Mouse (Mus musculus): ENCODE results near the gene Cwf19l1. TPM values are rescaled to one million over a fixed set of nuclear protein-coding genes. Genes with fewer than 3 reads are reported as not detected.
"Not testable (repeated sequence)": the region's sequence is repeated elsewhere in the genome, so short reads cannot be mapped to it uniquely, and the experiment has no call there.

The Cwf19l1 gene
- polyA plus RNA-seq, 1 experiment from 2014 or later: 16.0 TPM

GRCm38 (mm10) chr19:44146568-44146879 is 10.8 kb upstream of the Cwf19l1 start:
- Histone ChIP-seq H3K27ac (no peak overlapping the region), H3K4me2 (peak overlapping the region; percentile 88), H3K4me3 (peak overlapping the region; percentile 83), H3K4me1 (replicated peaks) (peaks cover 6% of the 10 kb centered on the region), H3K9me3 (replicated peaks) (no peaks in the 10 kb centered on the region), H3K27me3 (peaks cover 13% of the 10 kb centered on the region), H3K36me3 (peaks cover 14% of the 10 kb centered on the region), H3K9ac (peak overlapping the region; percentile 70)
- ATAC-seq (replicated peaks; ENCODE audit: insufficient number of reproducible peaks, insufficient read depth, low FRiP score, low read depth): no peak
- 65% methylated on average over 9 of the region's 9 CpGs for WGBS

GRCm38 (mm10) chr19:44145702-44146567 is 10.3 kb upstream of the Cwf19l1 start, which contains the start of gene Bloc1s2:
Bloc1s2 (minus strand) TSS chr19:44146446.
- peak within 1 kb of the TSS; percentile 70 for H3K9ac ChIP-seq
- WGBS: 3% methylated on average over 46 of the region's 46 CpGs
- ATAC-seq (replicated peaks; ENCODE audit: insufficient number of reproducible peaks, insufficient read depth, low FRiP score, low read depth): peak; percentile 81

GRCm38 (mm10) chr19:44144366-44144765 is 8.7 kb upstream of the Cwf19l1 start:
- H3K27me3 ChIP-seq: peaks cover 4% of the 10 kb centered on the region; the same call in 1 of the 2 replicates
- H3K4me1 ChIP-seq (replicated peaks): peaks cover 6% of the 10 kb centered on the region
- ATAC-seq (replicated peaks; ENCODE audit: insufficient number of reproducible peaks, insufficient read depth, low FRiP score, low read depth): no peak
- H3K9ac ChIP-seq: no peak overlapping the region
- H3K4me2 ChIP-seq: peak overlapping the region; percentile 6; the same call in 1 of the 2 replicates
- H3K9me3 ChIP-seq (replicated peaks): no peaks in the 10 kb centered on the region
- H3K36me3 ChIP-seq: peaks cover 30% of the 10 kb centered on the region
- no peak overlapping the region for H3K4me3 ChIP-seq
- no peak overlapping the region for H3K27ac ChIP-seq
- WGBS: 86% methylated on average over 9 of the region's 9 CpGs

More at GRCm38 (mm10) chr19:44145702-44146567, 10.3 kb upstream of the Cwf19l1 start, which contains the start of gene Bloc1s2:
- Histone ChIP-seq H3K4me2 (peak within 1 kb of the TSS; percentile 88), H3K9me3 (replicated peaks) (no peaks in the 10 kb centered on the region), H3K36me3 (peaks cover 20% of the 10 kb centered on the region), H3K4me3 (peak within 1 kb of the TSS; percentile 83), H3K27ac (0 out of 2 replicates have a peak within 1 kb of the TSS, but pooled peaks have one; percentile 31), H3K27me3 (peaks cover 13% of the 10 kb centered on the region), H3K4me1 (replicated peaks) (peaks cover 6% of the 10 kb centered on the region)

- 26% methylated on average over 7 of the region's 7 CpGs for WGBS
- Histone ChIP-seq H3K4me2 (peak overlapping the region; percentile 62), H3K9me3 (replicated peaks) (no peaks in the 10 kb centered on the region), H3K36me3 (peaks cover 22% of the 10 kb centered on the region), H3K27me3 (no peaks in the 10 kb centered on the region), H3K4me1 (replicated peaks) (peaks cover 11% of the 10 kb centered on the region), H3K9ac (no peak overlapping the region), H3K27ac (peak overlapping the region; percentile 98; the same call in 1 of the 2 replicates), H3K4me3 (peak overlapping the region; percentile 83)
- no peak for ATAC-seq (replicated peaks; ENCODE audit: insufficient number of reproducible peaks, insufficient read depth, low FRiP score, low read depth)
Observed at GRCm38 (mm10) chr19:44135960-44136485, 347 bp upstream of the Cwf19l1 start.

GRCm38 (mm10) chr19:44132917-44133316 is 2.8 kb downstream of the Cwf19l1 start:
- 87% methylated on average over 5 of the region's 5 CpGs for WGBS
- no peak for ATAC-seq (replicated peaks; ENCODE audit: insufficient number of reproducible peaks, insufficient read depth, low FRiP score, low read depth)
- Histone ChIP-seq H3K9me3 (replicated peaks) (no peaks in the 10 kb centered on the region), H3K4me2 (no peak overlapping the region), H3K4me1 (replicated peaks) (peaks cover 11% of the 10 kb centered on the region), H3K36me3 (peaks cover 26% of the 10 kb centered on the region), H3K27ac (no peak overlapping the region), H3K27me3 (no peaks in the 10 kb centered on the region), H3K9ac (no peak overlapping the region), H3K4me3 (no peak overlapping the region)

- H3K9me3 ChIP-seq (replicated peaks): no peaks in the 10 kb centered on the region
- no peak for ATAC-seq (replicated peaks; ENCODE audit: insufficient number of reproducible peaks, insufficient read depth, low FRiP score, low read depth)
- H3K27me3 ChIP-seq: no peaks in the 10 kb centered on the region
- no peaks in the 10 kb centered on the region for H3K4me1 ChIP-seq (replicated peaks)
- H3K27ac ChIP-seq: no peak overlapping the region
- H3K4me3 ChIP-seq: no peak overlapping the region
- no peak overlapping the region for H3K9ac ChIP-seq
- peaks cover 64% of the 10 kb centered on the region for H3K36me3 ChIP-seq
- WGBS: 87% methylated on average over 2 of the region's 2 CpGs
- H3K4me2 ChIP-seq: no peak overlapping the region
Observed at GRCm38 (mm10) chr19:44128560-44128959, 7.1 kb downstream of the Cwf19l1 start.

GRCm38 (mm10) chr19:44127729-44128497 is 7.8 kb downstream of the Cwf19l1 start:
- no peak overlapping the region for H3K9ac ChIP-seq
- WGBS: 93% methylated on average over 10 of the region's 10 CpGs

GRCm38 (mm10) chr19:44121137-44121536 is 14.5 kb downstream of the Cwf19l1 start:
- Histone ChIP-seq H3K36me3 (peaks cover 76% of the 10 kb centered on the region), H3K4me1 (replicated peaks) (no peaks in the 10 kb centered on the region), H3K9ac (no peak overlapping the region), H3K27me3 (no peaks in the 10 kb centered on the region), H3K4me3 (no peak overlapping the region), H3K9me3 (replicated peaks) (no peaks in the 10 kb centered on the region), H3K27ac (no peak overlapping the region), H3K4me2 (no peak overlapping the region)
- ATAC-seq (replicated peaks; ENCODE audit: insufficient number of reproducible peaks, insufficient read depth, low FRiP score, low read depth): no peak
- 92% methylated on average over 7 of the region's 7 CpGs for WGBS

More at GRCm38 (mm10) chr19:44127729-44128497, 7.8 kb downstream of the Cwf19l1 start:
- no peak overlapping the region for H3K4me2 ChIP-seq
- H3K27me3 ChIP-seq: no peaks in the 10 kb centered on the region
- H3K9me3 ChIP-seq (replicated peaks): no peaks in the 10 kb centered on the region
- ATAC-seq (replicated peaks; ENCODE audit: insufficient number of reproducible peaks, insufficient read depth, low FRiP score, low read depth): no peak
- no peak overlapping the region for H3K27ac ChIP-seq
- H3K4me1 ChIP-seq (replicated peaks): no peaks in the 10 kb centered on the region
- no peak overlapping the region for H3K4me3 ChIP-seq
- peaks cover 70% of the 10 kb centered on the region for H3K36me3 ChIP-seq

- H3K36me3 ChIP-seq: peaks cover 78% of the 10 kb centered on the region
- H3K27ac ChIP-seq; H3K4me3 ChIP-seq; H3K4me1 ChIP-seq (replicated peaks); H3K9me3 ChIP-seq (replicated peaks); H3K4me2 ChIP-seq; ATAC-seq (replicated peaks; ENCODE audit: insufficient number of reproducible peaks, insufficient read depth, low FRiP score, low read depth); H3K27me3 ChIP-seq; H3K9ac ChIP-seq: not testable (repeated sequence)
- WGBS: 86% methylated on average over 9 of the region's 9 CpGs
Observed at GRCm38 (mm10) chr19:44120686-44121085, 15.0 kb downstream of the Cwf19l1 start.

- H3K9me3 ChIP-seq (replicated peaks): no peaks in the 10 kb centered on the region
- peaks cover 69% of the 10 kb centered on the region for H3K36me3 ChIP-seq
- no peak overlapping the region for H3K9ac ChIP-seq
- no peak overlapping the region for H3K27ac ChIP-seq
- ATAC-seq (replicated peaks; ENCODE audit: insufficient number of reproducible peaks, insufficient read depth, low FRiP score, low read depth): no peak
- no peaks in the 10 kb centered on the region for H3K27me3 ChIP-seq
- no peaks in the 10 kb centered on the region for H3K4me1 ChIP-seq (replicated peaks)
- H3K4me2 ChIP-seq: no peak overlapping the region
- no peak overlapping the region for H3K4me3 ChIP-seq
Observed at GRCm38 (mm10) chr19:44117793-44118192, 17.9 kb downstream of the Cwf19l1 start.

- no peak overlapping the region for H3K27ac ChIP-seq
- no peak for ATAC-seq (replicated peaks; ENCODE audit: insufficient number of reproducible peaks, insufficient read depth, low FRiP score, low read depth)
- no peak overlapping the region for H3K4me3 ChIP-seq
- H3K9ac ChIP-seq: no peak overlapping the region
- peaks cover 8% of the 10 kb centered on the region for H3K4me1 ChIP-seq (replicated peaks)
- 65% methylated on average over 7 of the region's 7 CpGs for WGBS
- H3K27me3 ChIP-seq: no peaks in the 10 kb centered on the region
- H3K36me3 ChIP-seq: peaks cover 51% of the 10 kb centered on the region
- no peaks in the 10 kb centered on the region for H3K9me3 ChIP-seq (replicated peaks)
- H3K4me2 ChIP-seq: no peak overlapping the region
Observed at GRCm38 (mm10) chr19:44111706-44112105, 24.0 kb downstream of the Cwf19l1 start.

Data from heart, embryonic 15.5 days (tissue).